Mouse (Mus musculus): ENCODE data around the gene Hectd2. TPM values are rescaled to one million over a fixed set of nuclear protein-coding genes. Genes with fewer than 3 reads are reported as not detected.

The Hectd2 gene
- polyA plus RNA-seq, 1 experiment: 0.09 TPM

- TF ChIP-seq USF1 (IDR thresholded peaks at IDR 0.05; ENCODE audit: low read depth): no peak
- no peak for TF ChIP-seq MAX (IDR thresholded peaks at IDR 0.05)
- TF ChIP-seq CTCF (IDR thresholded peaks at IDR 0.05; ENCODE audit: control insufficient read depth, insufficient read depth, insufficient read length): no peak
- no peak for TF ChIP-seq MYOD1 (IDR thresholded peaks at IDR 0.05; ENCODE audit: control insufficient read depth, insufficient read length, low read depth)
- no peaks in the 10 kb centered on the region for H3K27me3 ChIP-seq (ENCODE audit: control insufficient read depth, insufficient read depth, insufficient read length)
- no peaks in the 10 kb centered on the region for H3K79me2 ChIP-seq (ENCODE audit: control insufficient read depth, insufficient read depth)
- H3ac ChIP-seq (ENCODE audit: control insufficient read depth, insufficient read length, low read depth): no peak overlapping the region
- no peak overlapping the region for H3K4me3 ChIP-seq (ENCODE audit: insufficient read depth, poor library complexity, severe bottlenecking)
- H3K79me3 ChIP-seq (ENCODE audit: low read depth): no peaks in the 10 kb centered on the region
- no peaks in the 10 kb centered on the region for H3K36me3 ChIP-seq (ENCODE audit: control insufficient read depth, insufficient read depth)
Observed at GRCm38 (mm10) chr19:36594409-36594808, 40.0 kb downstream of the Hectd2 start.

GRCm38 (mm10) chr19:36601869-36602268 lies 47.4 kb downstream of the Hectd2 start:
- Histone ChIP-seq H3K79me3 (ENCODE audit: low read depth) (no peaks in the 10 kb centered on the region), H3ac (ENCODE audit: control insufficient read depth, insufficient read length, low read depth) (no peak overlapping the region), H3K4me3 (ENCODE audit: insufficient read depth, poor library complexity, severe bottlenecking) (no peak overlapping the region), H3K36me3 (ENCODE audit: control insufficient read depth, insufficient read depth) (no peaks in the 10 kb centered on the region), H3K79me2 (ENCODE audit: control insufficient read depth, insufficient read depth) (no peaks in the 10 kb centered on the region), H3K27me3 (ENCODE audit: control insufficient read depth, insufficient read depth, insufficient read length) (no peaks in the 10 kb centered on the region)
- no peak for TF ChIP-seq MYOD1 (IDR thresholded peaks at IDR 0.05; ENCODE audit: control insufficient read depth, insufficient read length, low read depth)

GRCm38 (mm10) chr19:36602535-36603312 lies 48.3 kb downstream of the Hectd2 start:
- TF ChIP-seq FOSL1 (IDR thresholded peaks at IDR 0.05; ENCODE audit: insufficient read depth, low read length, poor library complexity, severe bottlenecking): no peak
- TF ChIP-seq MYOD1 (IDR thresholded peaks at IDR 0.05; ENCODE audit: control insufficient read depth, insufficient read length, low read depth): no peak
- no peak for TF ChIP-seq USF1 (IDR thresholded peaks at IDR 0.05; ENCODE audit: low read depth)
- TF ChIP-seq MAX (IDR thresholded peaks at IDR 0.05): no peak
- TF ChIP-seq CTCF (IDR thresholded peaks at IDR 0.05; ENCODE audit: control insufficient read depth, insufficient read depth, insufficient read length): no peak
- no peak for TF ChIP-seq CEBPB (IDR thresholded peaks at IDR 0.05; ENCODE audit: low read depth)
- no peaks in the 10 kb centered on the region for H3K36me3 ChIP-seq (ENCODE audit: control insufficient read depth, insufficient read depth)
- H3K4me3 ChIP-seq (ENCODE audit: insufficient read depth, poor library complexity, severe bottlenecking): no peak overlapping the region
- no peak overlapping the region for H3ac ChIP-seq (ENCODE audit: control insufficient read depth, insufficient read length, low read depth)
- H3K27me3 ChIP-seq (ENCODE audit: control insufficient read depth, insufficient read depth, insufficient read length): no peaks in the 10 kb centered on the region
- no peaks in the 10 kb centered on the region for H3K79me3 ChIP-seq (ENCODE audit: low read depth)
- H3K79me2 ChIP-seq (ENCODE audit: control insufficient read depth, insufficient read depth): no peaks in the 10 kb centered on the region

DNA sequence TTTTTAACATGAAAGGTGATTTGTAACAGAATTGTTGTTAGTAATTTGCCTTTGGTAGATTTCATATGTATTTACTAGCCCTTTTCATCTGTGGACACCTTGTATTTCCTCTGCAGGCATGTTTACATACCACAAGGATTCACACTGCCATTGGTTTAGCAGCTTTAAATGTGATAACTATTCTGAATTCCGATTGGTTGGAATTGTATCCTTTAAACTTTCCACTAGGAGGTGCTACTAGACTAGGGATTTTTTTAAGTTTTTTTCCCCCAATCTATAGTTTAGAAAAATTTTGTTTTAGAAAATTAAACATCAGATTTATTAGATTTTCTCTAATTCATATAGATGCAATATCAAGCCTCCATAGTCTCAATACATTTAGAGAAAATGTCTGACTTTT lies 51.8 kb downstream of the Hectd2 start:
- Histone ChIP-seq H3K36me3 (ENCODE audit: control insufficient read depth, insufficient read depth) (no peaks in the 10 kb centered on the region), H3K79me2 (ENCODE audit: control insufficient read depth, insufficient read depth) (no peaks in the 10 kb centered on the region), H3ac (ENCODE audit: control insufficient read depth, insufficient read length, low read depth) (no peak overlapping the region), H3K79me3 (ENCODE audit: low read depth) (no peaks in the 10 kb centered on the region), H3K4me3 (ENCODE audit: insufficient read depth, poor library complexity, severe bottlenecking) (no peak overlapping the region), H3K27me3 (ENCODE audit: control insufficient read depth, insufficient read depth, insufficient read length) (no peaks in the 10 kb centered on the region)
- no peak for TF ChIP-seq MYOD1 (IDR thresholded peaks at IDR 0.05; ENCODE audit: control insufficient read depth, insufficient read length, low read depth)
- TF ChIP-seq CTCF (IDR thresholded peaks at IDR 0.05; ENCODE audit: control insufficient read depth, insufficient read depth, insufficient read length): no peak
- no peak for TF ChIP-seq CEBPB (IDR thresholded peaks at IDR 0.05; ENCODE audit: low read depth)
- TF ChIP-seq MYOG (IDR thresholded peaks at IDR 0.05; ENCODE audit: control insufficient read depth, extremely low read depth, insufficient read length): no peak
- no peak for TF ChIP-seq MAX (IDR thresholded peaks at IDR 0.05)
- no peak for TF ChIP-seq FOSL1 (IDR thresholded peaks at IDR 0.05; ENCODE audit: insufficient read depth, low read length, poor library complexity, severe bottlenecking)
- TF ChIP-seq USF1 (IDR thresholded peaks at IDR 0.05; ENCODE audit: low read depth): no peak

- Histone ChIP-seq H3K36me3 (ENCODE audit: control insufficient read depth, insufficient read depth) (no peaks in the 10 kb centered on the region), H3ac (ENCODE audit: control insufficient read depth, insufficient read length, low read depth) (no peak overlapping the region), H3K4me3 (ENCODE audit: insufficient read depth, poor library complexity, severe bottlenecking) (no peak overlapping the region), H3K27me3 (ENCODE audit: control insufficient read depth, insufficient read depth, insufficient read length) (no peaks in the 10 kb centered on the region), H3K79me3 (ENCODE audit: low read depth) (no peaks in the 10 kb centered on the region), H3K79me2 (ENCODE audit: control insufficient read depth, insufficient read depth) (no peaks in the 10 kb centered on the region)
- no peak for TF ChIP-seq CEBPB (IDR thresholded peaks at IDR 0.05; ENCODE audit: low read depth)
Observed at GRCm38 (mm10) chr19:36609229-36609628, 54.8 kb downstream of the Hectd2 start.

- TF ChIP-seq CEBPB (IDR thresholded peaks at IDR 0.05; ENCODE audit: low read depth) (no peak), FOSL1 (IDR thresholded peaks at IDR 0.05; ENCODE audit: insufficient read depth, low read length, poor library complexity, severe bottlenecking) (no peak), USF1 (IDR thresholded peaks at IDR 0.05; ENCODE audit: low read depth) (no peak), MYOD1 (IDR thresholded peaks at IDR 0.05; ENCODE audit: control insufficient read depth, insufficient read length, low read depth) (no peak), CTCF (IDR thresholded peaks at IDR 0.05; ENCODE audit: control insufficient read depth, insufficient read depth, insufficient read length) (no peak), MYOG (IDR thresholded peaks at IDR 0.05; ENCODE audit: control insufficient read depth, extremely low read depth, insufficient read length) (no peak), MAX (IDR thresholded peaks at IDR 0.05) (no peak)
- Histone ChIP-seq H3K79me2 (ENCODE audit: control insufficient read depth, insufficient read depth) (no peaks in the 10 kb centered on the region), H3K27me3 (ENCODE audit: control insufficient read depth, insufficient read depth, insufficient read length) (no peaks in the 10 kb centered on the region)
Observed at GRCm38 (mm10) chr19:36610309-36610708, 55.9 kb downstream of the Hectd2 start.

More at GRCm38 (mm10) chr19:36610309-36610708, 55.9 kb downstream of the Hectd2 start:
- no peak overlapping the region for H3ac ChIP-seq (ENCODE audit: control insufficient read depth, insufficient read length, low read depth)
- H3K4me3 ChIP-seq (ENCODE audit: insufficient read depth, poor library complexity, severe bottlenecking): no peak overlapping the region
- no peaks in the 10 kb centered on the region for H3K79me3 ChIP-seq (ENCODE audit: low read depth)
- no peaks in the 10 kb centered on the region for H3K36me3 ChIP-seq (ENCODE audit: control insufficient read depth, insufficient read depth)

Data from C2C12 (cell line).